ENCODE assay signal across 8 mouse cellular contexts in genomic region chr4:44083945-44084344, GRCm38 (mm10). TPM values are rescaled to one million over a fixed set of nuclear protein-coding genes. Genes with fewer than 3 reads are reported as not detected.
A peak's percentile ranks its signal among the peaks of the same experiment; 100 is the strongest.
DNase-seq lines count a peak whose midpoint lies in the region; ATAC-seq and TF ChIP-seq lines count a peak whose summit lies in the region.

Gene Gne, minus strand, starts transcription at chr4:44084177.

- peak within 1 kb of the TSS; percentile 23; the same call in 1 of the 2 replicates for H3K4me3 ChIP-seq in layer of hippocampus, adult 2 months
- H3K4me3 ChIP-seq in embryonic facial prominence, embryonic 10.5 days: no peak within 1 kb of the TSS
- no peak within 1 kb of the TSS for H3K4me3 ChIP-seq in heart, postnatal 0 days (ENCODE audit: low read depth, low read length)
- H3K4me3 ChIP-seq in lung, postnatal 0 days (ENCODE audit: low read depth, low read length): peak within 1 kb of the TSS; percentile 14
- peak within 1 kb of the TSS; percentile 6; the same call in 1 of the 2 replicates for H3K4me3 ChIP-seq in stomach, postnatal 0 days (ENCODE audit: low read depth, low read length)

- H3K9ac ChIP-seq in heart, postnatal 0 days (replicated peaks; ENCODE audit: low read depth, low read length): no peak within 1 kb of the TSS
- 0 out of 2 replicates have a peak within 1 kb of the TSS, but pooled peaks have one; percentile 23 for H3K9ac ChIP-seq in lung, postnatal 0 days (replicated peaks; ENCODE audit: low read depth)
- no peak within 1 kb of the TSS for H3K9ac ChIP-seq in stomach, postnatal 0 days (ENCODE audit: low read length)

- peaks cover 10% of the 10 kb centered on the region for H3K4me1 ChIP-seq in embryonic facial prominence, embryonic 10.5 days
- no peaks in the 10 kb centered on the region for H3K4me1 ChIP-seq in heart, postnatal 0 days (ENCODE audit: control insufficient read depth, insufficient read depth)
- H3K4me1 ChIP-seq in lung, postnatal 0 days (ENCODE audit: insufficient read depth, low read depth, low read length): peaks cover 3% of the 10 kb centered on the region
- H3K4me1 ChIP-seq in stomach, postnatal 0 days (replicated peaks; ENCODE audit: control insufficient read depth, insufficient read depth): no peaks in the 10 kb centered on the region

- WGBS in embryonic facial prominence, embryonic 10.5 days: 17% methylated on average over 11 of the region's 11 CpGs
- 14% methylated on average over 11 of the region's 11 CpGs for WGBS in heart, postnatal 0 days
- 6% methylated on average over 11 of the region's 11 CpGs for WGBS in lung, postnatal 0 days
- WGBS in stomach, postnatal 0 days: 10% methylated on average over 11 of the region's 11 CpGs

- peak; percentile 77 for ATAC-seq in heart, postnatal 0 days (ENCODE audit: insufficient read depth, low read depth)
- ATAC-seq in lung, postnatal 0 days: peak; percentile 91
- peak; percentile 61 for ATAC-seq in stomach, postnatal 0 days (ENCODE audit: low FRiP score, low TSS enrichment)

- H3K9me3 ChIP-seq in embryonic facial prominence, embryonic 10.5 days: no peaks in the 10 kb centered on the region
- H3K9me3 ChIP-seq in heart, postnatal 0 days (replicated peaks; ENCODE audit: control insufficient read depth, low read length): no peaks in the 10 kb centered on the region
- no peaks in the 10 kb centered on the region for H3K9me3 ChIP-seq in lung, postnatal 0 days (ENCODE audit: low read length)
- H3K9me3 ChIP-seq in stomach, postnatal 0 days (ENCODE audit: control insufficient read depth, low read length): no peaks in the 10 kb centered on the region

- H3K4me2 ChIP-seq in heart, postnatal 0 days (ENCODE audit: low read depth, low read length): peak within 1 kb of the TSS; percentile 34
- H3K4me2 ChIP-seq in lung, postnatal 0 days (replicated peaks; ENCODE audit: low read depth, low read length): peak within 1 kb of the TSS; percentile 49
- H3K4me2 ChIP-seq in stomach, postnatal 0 days (replicated peaks; ENCODE audit: low read depth): peak within 1 kb of the TSS; percentile 36; the same call in 1 of the 2 replicates

- TF ChIP-seq CTCF in layer of hippocampus, adult 2 months (conservative IDR thresholded peaks at IDR 0.05): no peak
- TF ChIP-seq CTCF in heart, postnatal 0 days (IDR thresholded peaks at IDR 0.05; ENCODE audit: low read depth): no peak
- TF ChIP-seq CTCF in lung, postnatal 0 days (IDR thresholded peaks at IDR 0.05): no peak
- no peak for TF ChIP-seq CTCF in stomach, postnatal 0 days (IDR thresholded peaks at IDR 0.05; ENCODE audit: low read depth)

- no peaks in the 10 kb centered on the region for H3K27me3 ChIP-seq in embryonic facial prominence, embryonic 10.5 days (replicated peaks; ENCODE audit: low read depth, poor library complexity, severe bottlenecking)
- no peaks in the 10 kb centered on the region for H3K27me3 ChIP-seq in heart, postnatal 0 days (ENCODE audit: control insufficient read depth, insufficient read depth, low read length)
- no peaks in the 10 kb centered on the region for H3K27me3 ChIP-seq in lung, postnatal 0 days (replicated peaks; ENCODE audit: insufficient read depth, low read length)
- no peaks in the 10 kb centered on the region for H3K27me3 ChIP-seq in stomach, postnatal 0 days (ENCODE audit: control insufficient read depth, insufficient read depth, low read length)

- no peak within 1 kb of the TSS for H3K27ac ChIP-seq in layer of hippocampus, adult 2 months
- no peak within 1 kb of the TSS for H3K27ac ChIP-seq in embryonic facial prominence, embryonic 10.5 days (replicated peaks)
- peak within 1 kb of the TSS; percentile 62 for H3K27ac ChIP-seq in heart, postnatal 0 days (ENCODE audit: low read depth)
- H3K27ac ChIP-seq in lung, postnatal 0 days (ENCODE audit: low read length): peak within 1 kb of the TSS; percentile 33
- H3K27ac ChIP-seq in stomach, postnatal 0 days (replicated peaks): peak within 1 kb of the TSS; percentile 40

- TF ChIP-seq EP300 in heart, postnatal 0 days (IDR thresholded peaks at IDR 0.05; ENCODE audit: low read depth): no peak
- TF ChIP-seq EP300 in lung, postnatal 0 days (IDR thresholded peaks at IDR 0.05): peak; percentile 27; the same call in 1 of the 2 replicates
- no peak for TF ChIP-seq EP300 in stomach, postnatal 0 days (optimal IDR thresholded peaks at IDR 0.05)

- no peaks in the 10 kb centered on the region for H3K36me3 ChIP-seq in embryonic facial prominence, embryonic 10.5 days (replicated peaks)
- no peaks in the 10 kb centered on the region for H3K36me3 ChIP-seq in heart, postnatal 0 days (replicated peaks; ENCODE audit: control insufficient read depth, insufficient read depth, low read length)
- H3K36me3 ChIP-seq in lung, postnatal 0 days (ENCODE audit: insufficient read depth, low read length): no peaks in the 10 kb centered on the region
- no peaks in the 10 kb centered on the region for H3K36me3 ChIP-seq in stomach, postnatal 0 days (ENCODE audit: control insufficient read depth, insufficient read depth, low read length)

- DNase-seq in layer of hippocampus, adult 2 months (ENCODE audit: low spot score in 2 of 2): no peak
- DNase-seq in layer of hippocampus, adult 9-11 months: no peak
- DNase-seq in embryonic facial prominence, embryonic 10.5 days (ENCODE audit: low spot score): no peak
- DNase-seq in heart, postnatal 0 days (ENCODE audit: low spot score): peak; percentile 34
- peak; percentile 52 to 63 for DNase-seq in kidney, postnatal 36 days
- DNase-seq in lung, postnatal 0 days (ENCODE audit: low spot score): peak; percentile 80
- peak; percentile 42 for DNase-seq in stomach, postnatal 0 days (ENCODE audit: low spot score)
- DNase-seq in cerebellum, adult 11 months: no peak

RNA-seq across cellular contexts. Expression of gene Gne, which starts in this region (rescaled TPM):
- total RNA-seq in layer of hippocampus, adult 2 months (2021): 10 to 100 TPM; 47.4 to 53.1 TPM
- polyA plus RNA-seq in embryonic facial prominence, embryonic 10.5 days (2016; fragmentation: Nextera tagmentation; extraction: Ambion mirVana): 20.5 and 20.8 TPM in 2 replicates
- 44.0 and 45.5 TPM in 2 replicates for total RNA-seq in heart, postnatal 0 days (2014; rRNA removed; ENCODE audit: low replicate concordance)
- polyA plus RNA-seq in heart, postnatal 0 days (2015; fragmentation: Nextera tagmentation; extraction: Ambion mirVana): 24.2 and 25.5 TPM in 2 replicates
- polyA plus RNA-seq in lung, postnatal 0 days (2015; fragmentation: Nextera tagmentation; extraction: Ambion mirVana): 25.1 and 33.1 TPM in 2 replicates
- 19.2 and 21.1 TPM in 2 replicates for polyA plus RNA-seq in stomach, postnatal 0 days (2015; fragmentation: Nextera tagmentation; extraction: Ambion mirVana)

Comparison
In these comparisons a context has a peak if more than half of its experiments do, and no peak if none do; other contexts are left out.
1. DNase-seq: peak in heart, postnatal 0 days (single experiment), kidney, postnatal 36 days (2 of 2), lung, postnatal 0 days (single experiment) and stomach, postnatal 0 days (single experiment); none in layer of hippocampus, adult 2 months (0 of 2), layer of hippocampus, adult 9-11 months (single experiment), embryonic facial prominence, embryonic 10.5 days (single experiment) and cerebellum, adult 11 months (single experiment).
2. H3K27ac ChIP-seq: peak in heart, postnatal 0 days (single experiment), lung, postnatal 0 days (single experiment) and stomach, postnatal 0 days (single experiment); none in layer of hippocampus, adult 2 months (single experiment) and embryonic facial prominence, embryonic 10.5 days (single experiment).
3. H3K4me3 ChIP-seq: peak in layer of hippocampus, adult 2 months (single experiment), lung, postnatal 0 days (single experiment) and stomach, postnatal 0 days (single experiment); none in embryonic facial prominence, embryonic 10.5 days (single experiment) and heart, postnatal 0 days (single experiment).
4. Peak in every context shown above with its lines, with median percentiles within 50 percentile points of each other: ATAC-seq and H3K4me2 ChIP-seq.